ENCODE assay signal across 10 mouse cellular contexts in genomic region chr17:71125519-71125918, GRCm38 (mm10). TPM values are rescaled to one million over a fixed set of nuclear protein-coding genes. Genes with fewer than 3 reads are reported as not detected.
A peak's percentile ranks its signal among the peaks of the same experiment; 100 is the strongest.
DNase-seq lines count a peak whose midpoint lies in the region; ATAC-seq and TF ChIP-seq lines count a peak whose summit lies in the region.
"Had no signal": no experiment of that assay in that cellular context is flagged by ENCODE, and none has a peak within 500 bp of the region (broad histone marks: within the 10 kb centered on the region; RNA-seq: fewer than 3 reads in every experiment).

No protein-coding gene starts in this region.

- no peak overlapping the region for H3K27ac ChIP-seq in kidney, adult 2 months (ENCODE audit: insufficient read depth, low read depth, low read length)
- no peak overlapping the region for H3K27ac ChIP-seq in CH12.LX (ENCODE audit: insufficient read depth, low read depth)
- H3K27ac ChIP-seq in limb, embryonic 14.5 days (replicated peaks; ENCODE audit: low read depth, low read length): no peak overlapping the region
- H3K27ac ChIP-seq: midbrain, embryonic 12.5 days had no signal

- H3K36me3 ChIP-seq in kidney, adult 2 months (ENCODE audit: control insufficient read depth, insufficient read depth, low read length): no peaks in the 10 kb centered on the region
- H3K36me3 ChIP-seq in CH12.LX (replicated peaks in 1 of 2; ENCODE audit: control insufficient read depth in 1 of 2, insufficient read depth in 1 of 2, low read length in 1 of 2): no peaks in the 10 kb centered on the region
- no peaks in the 10 kb centered on the region for H3K36me3 ChIP-seq in limb, embryonic 14.5 days (ENCODE audit: control insufficient read depth, insufficient read depth, low read length)
- H3K36me3 ChIP-seq: midbrain, embryonic 12.5 days had no signal

- WGBS in kidney, adult 2 months: 54% methylated on average over 12 of the region's 12 CpGs
- WGBS in limb, embryonic 14.5 days: 28% methylated on average over 12 of the region's 12 CpGs

- DNase-seq in kidney, adult 2 months: peak; percentile 38
- no peak for DNase-seq in kidney, adult 18-20 months
- DNase-seq in CH12.LX (ENCODE audit: extremely low read depth): peak; percentile 41
- peak; percentile 77 for DNase-seq in brain, adult 2 months (ENCODE audit: low read depth, low spot score)
- peak; percentile 28 for DNase-seq in limb, embryonic 14.5 days (ENCODE audit: low spot score)
- no peak for DNase-seq in urinary bladder, adult 2 months (ENCODE audit: low spot score)
- DNase-seq in adrenal gland, postnatal 25 days: no peak
- no peak for DNase-seq in thymus, postnatal 4 days

- H3K9me3 ChIP-seq in CH12.LX (replicated peaks; ENCODE audit: low read length): no peaks in the 10 kb centered on the region
- H3K9me3 ChIP-seq in limb, embryonic 14.5 days (ENCODE audit: control insufficient read depth, low read length): no peaks in the 10 kb centered on the region
- H3K9me3 ChIP-seq: midbrain, embryonic 12.5 days had no signal

- TF ChIP-seq EP300 in CH12.LX (IDR thresholded peaks at IDR 0.05; ENCODE audit: low read length): no peak

- H3K27me3 ChIP-seq in kidney, adult 2 months (replicated peaks; ENCODE audit: control insufficient read depth, insufficient read depth, low read length): no peaks in the 10 kb centered on the region
- H3K27me3 ChIP-seq in CH12.LX (replicated peaks): no peaks in the 10 kb centered on the region
- no peaks in the 10 kb centered on the region for H3K27me3 ChIP-seq in limb, embryonic 14.5 days (ENCODE audit: control insufficient read depth, insufficient read depth, low read length)
- H3K27me3 ChIP-seq: midbrain, embryonic 12.5 days; Patski had no signal

- H3K9ac ChIP-seq in CH12.LX (ENCODE audit: insufficient read depth, low read depth): no peak overlapping the region
- no peak overlapping the region for H3K9ac ChIP-seq in limb, embryonic 14.5 days (ENCODE audit: low read depth, low read length, severe bottlenecking)
- H3K9ac ChIP-seq: midbrain, embryonic 12.5 days had no signal

- no peaks in the 10 kb centered on the region for H3K79me2 ChIP-seq in CH12.LX (replicated peaks; ENCODE audit: control insufficient read depth, extremely low read depth, insufficient read depth, poor library complexity, severe bottlenecking)

- peak overlapping the region; percentile 1; the same call in 1 of the 2 replicates for H3K4me2 ChIP-seq in CH12.LX (ENCODE audit: insufficient read depth, low read depth, poor library complexity, severe bottlenecking)
- no peak overlapping the region for H3K4me2 ChIP-seq in limb, embryonic 14.5 days (replicated peaks; ENCODE audit: low read depth, low read length, severe bottlenecking)
- H3K4me2 ChIP-seq: midbrain, embryonic 12.5 days had no signal

- in situ Hi-C loops in CH12.LX (cut with MboI; ENCODE audit: low pct_ligation_motif_present, low pct_unique_long_range_greater_than_20kb, low sequenced_read_pairs): no loop called here

- peaks cover 10% of the 10 kb centered on the region; the same call in 1 of the 2 replicates for H3K4me1 ChIP-seq in kidney, adult 2 months (ENCODE audit: control insufficient read depth, insufficient read depth, low read length)
- H3K4me1 ChIP-seq in CH12.LX (ENCODE audit: control insufficient read depth in 1 of 2, insufficient read depth in 2 of 2): peaks cover 0 to 34% of the 10 kb centered on the region in 2 experiments; a peak in 2 of 4 replicates
- H3K4me1 ChIP-seq in limb, embryonic 14.5 days (ENCODE audit: control insufficient read depth, insufficient read depth, low read length): peaks cover 34% of the 10 kb centered on the region

- dilution Hi-C loops in CH12.LX (cut with MboI; ENCODE audit: extremely low pct_ligation_motif_present, extremely low pct_unique_long_range_greater_than_20kb, low sequenced_read_pairs): no loop called here

- ATAC-seq in limb, embryonic 14.5 days (ENCODE audit: low FRiP score, low read depth): peak; percentile 16; the same call in 1 of the 2 replicates
- ATAC-seq: Patski had no signal

- no peak for TF ChIP-seq POLR2A in kidney, adult 2 months (IDR thresholded peaks at IDR 0.05; ENCODE audit: low read depth, low read length)
- no peak for TF ChIP-seq POLR2A in CH12.LX (IDR thresholded peaks at IDR 0.05; ENCODE audit: low read depth, low read length)
- no peak for TF ChIP-seq POLR2A in limb, embryonic 14.5 days (IDR thresholded peaks at IDR 0.05; ENCODE audit: borderline replicate concordance, extremely low read depth, insufficient read depth, insufficient read length)

- no peak for TF ChIP-seq RAD21 in CH12.LX (IDR thresholded peaks at IDR 0.05; ENCODE audit: low read depth, low read length)

- no peak overlapping the region for H3K4me3 ChIP-seq in kidney, adult 2 months (ENCODE audit: insufficient read depth, low read depth, low read length)
- H3K4me3 ChIP-seq in CH12.LX (replicated peaks in 1 of 3; ENCODE audit: low read depth in 2 of 3, low read length in 2 of 3, poor library complexity in 1 of 3): no peak overlapping the region
- no peak overlapping the region for H3K4me3 ChIP-seq in limb, embryonic 14.5 days (replicated peaks; ENCODE audit: low read length)
- H3K4me3 ChIP-seq: midbrain, embryonic 12.5 days had no signal

- TF ChIP-seq CTCF in kidney, adult 2 months (conservative IDR thresholded peaks at IDR 0.05; ENCODE audit: insufficient read depth, insufficient read length, low read depth, low read length): no peak
- TF ChIP-seq CTCF in CH12.LX (conservative IDR thresholded peaks at IDR 0.05 in 1 of 2, IDR thresholded peaks at IDR 0.05 in 1 of 2; ENCODE audit: low read depth in 2 of 2, low read length in 2 of 2): no peak

TF ChIP-seq in CH12.LX, 34 proteins besides CTCF, POLR2A, EP300 and RAD21:
- TF ChIP-seq ETS1 (conservative IDR thresholded peaks at IDR 0.05; ENCODE audit: low read depth, low read length): no peak
- TF ChIP-seq KAT2A (IDR thresholded peaks at IDR 0.05; ENCODE audit: insufficient replicate concordance, low read length): no peak
- TF ChIP-seq CHD2 (IDR thresholded peaks at IDR 0.05; ENCODE audit: low read length): no peak
- TF ChIP-seq TCF12 (IDR thresholded peaks at IDR 0.05; ENCODE audit: low read depth, low read length): no peak
- TF ChIP-seq ELF1 (IDR thresholded peaks at IDR 0.05; ENCODE audit: low read depth, low read length): no peak
- TF ChIP-seq RCOR1 (conservative IDR thresholded peaks at IDR 0.05; ENCODE audit: low read depth, low read length): no peak
- TF ChIP-seq E2F4 (IDR thresholded peaks at IDR 0.05; ENCODE audit: insufficient replicate concordance, low read depth, low read length): no peak
- TF ChIP-seq JUN (IDR thresholded peaks at IDR 0.05; ENCODE audit: insufficient read depth, low read depth, low read length): no peak
- no peak for TF ChIP-seq USF2 (conservative IDR thresholded peaks at IDR 0.05; ENCODE audit: low read depth, low read length)
- no peak for TF ChIP-seq NELFE (IDR thresholded peaks at IDR 0.05; ENCODE audit: low read depth, low read length)
- no peak for TF ChIP-seq SIN3A (IDR thresholded peaks at IDR 0.05; ENCODE audit: low read length)
- TF ChIP-seq SMC3 (IDR thresholded peaks at IDR 0.05; ENCODE audit: low read depth, low read length): no peak

RNA-seq across cellular contexts. Expression of gene Lpin2, which starts 56.8 kb away (rescaled TPM):
- polyA plus RNA-seq in kidney, adult 2 months (2012; rRNA removed): 17.7 and 20.5 TPM in 2 replicates
- total RNA-seq in CH12.LX (2012; rRNA removed) (25.1 and 28.1 TPM in 2 replicates), CH12.LX (2014; rRNA removed) (25.4 TPM in 2 replicates)
- polyA plus RNA-seq in CH12.LX (2012; ENCODE audit: insufficient read length, low read depth): 30.4 and 31.4 TPM in 2 replicates
- 31.4 and 31.5 TPM in 2 replicates for polyA plus RNA-seq in limb, embryonic 14.5 days (2012; rRNA removed)
- polyA plus RNA-seq in limb, embryonic 14.5 days (2014; fragmentation: Nextera tagmentation; extraction: Ambion mirVana): 36.1 and 40.8 TPM in 2 replicates
- 13.7 and 18.8 TPM in 2 replicates for polyA plus RNA-seq in urinary bladder, adult 2 months (2012; rRNA removed)
- total RNA-seq in adrenal gland, postnatal 25 days (2021): 47.3 and 50.6 TPM in 2 replicates

Comparison
In these comparisons a context has a peak if more than half of its experiments do, and no peak if none do; other contexts are left out.
1. DNase-seq: peak in kidney, adult 2 months (single experiment), CH12.LX (single experiment), brain, adult 2 months (single experiment) and limb, embryonic 14.5 days (single experiment); none in kidney, adult 18-20 months (single experiment), urinary bladder, adult 2 months (single experiment), adrenal gland, postnatal 25 days (single experiment) and thymus, postnatal 4 days (single experiment).